9 mouse cellular contexts compared by ENCODE assay signal in the genomic region with DNA sequence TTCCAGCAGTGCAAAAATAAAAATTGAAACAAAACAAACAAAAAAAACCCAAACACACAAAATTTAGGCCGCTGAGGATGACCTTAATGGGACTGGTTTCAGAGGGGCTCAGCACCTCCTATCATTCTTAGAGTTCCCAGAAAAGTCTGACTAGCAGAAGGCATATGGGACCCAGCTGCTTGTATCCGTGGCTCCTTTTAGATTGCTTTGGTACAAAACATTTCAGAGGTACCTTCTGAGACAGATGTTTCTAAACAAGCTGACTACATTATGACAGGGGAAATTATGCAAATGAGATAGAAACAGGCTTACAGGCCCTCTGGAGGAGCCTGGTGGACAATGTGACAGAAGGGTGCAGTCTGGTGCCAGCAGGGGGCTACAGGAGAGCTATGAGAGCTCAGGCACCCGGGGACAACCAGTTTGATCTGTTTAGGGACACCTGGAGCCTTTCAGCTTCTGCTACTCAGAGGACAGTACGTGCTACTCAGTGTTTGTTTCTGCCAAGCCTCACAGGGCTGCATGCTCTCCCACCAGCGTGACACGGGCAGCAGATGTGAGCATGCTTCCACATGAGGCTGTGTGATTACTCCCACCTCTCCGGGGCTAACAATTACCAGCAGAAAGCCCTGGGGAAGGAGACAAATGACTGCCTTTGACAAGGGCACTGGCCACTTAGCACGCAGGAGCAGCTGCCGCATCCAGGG. TPM values are rescaled to one million over a fixed set of nuclear protein-coding genes. Genes with fewer than 3 reads are reported as not detected.
DNase-seq lines count a peak whose midpoint lies in the region; ATAC-seq and TF ChIP-seq lines count a peak whose summit lies in the region.
"Had no signal": no experiment of that assay in that cellular context is flagged by ENCODE, and none has a peak within 500 bp of the region (broad histone marks: within the 10 kb centered on the region; RNA-seq: fewer than 3 reads in every experiment).

No protein-coding gene starts in this region.

- no peaks in the 10 kb centered on the region for H3K9me3 ChIP-seq in heart, embryonic 11.5 days (replicated peaks; ENCODE audit: control insufficient read depth, low read length)
- H3K9me3 ChIP-seq in forebrain, embryonic 14.5 days (replicated peaks; ENCODE audit: control insufficient read depth, low read length) = no peaks in the 10 kb centered on the region
- H3K9me3 ChIP-seq: megakaryocyte, embryonic 14.5 days had no signal

- peak; percentile 34 for TF ChIP-seq CTCF in heart, adult 2 months (IDR thresholded peaks at IDR 0.05)

- H3K4me1 ChIP-seq in heart, adult 2 months (ENCODE audit: control insufficient read depth, insufficient read depth, low read length) = no peaks in the 10 kb centered on the region
- no peaks in the 10 kb centered on the region for H3K4me1 ChIP-seq in heart, embryonic 11.5 days (ENCODE audit: control insufficient read depth, insufficient read depth, low read length)
- no peaks in the 10 kb centered on the region; the same call in 1 of the 2 replicates for H3K4me1 ChIP-seq in forebrain, embryonic 14.5 days (ENCODE audit: control insufficient read depth, insufficient read depth, low read length)

- WGBS in heart, adult 2 months = 64% methylated on average over 9 of the region's 9 CpGs
- WGBS in heart, embryonic 11.5 days (ENCODE audit: insufficient replicate concordance) = 56% methylated on average over 9 of the region's 9 CpGs
- WGBS in forebrain, embryonic 14.5 days = 61% methylated on average over 9 of the region's 9 CpGs

- intact Hi-C loops in heart, adult 2 months (cut with DNase I) = no loop called here

- H3K9ac ChIP-seq in heart, adult 2 months (ENCODE audit: low read depth, low read length) = no peak overlapping the region
- no peak overlapping the region for H3K9ac ChIP-seq in heart, embryonic 11.5 days (ENCODE audit: low read depth, low read length)
- no peak overlapping the region for H3K9ac ChIP-seq in forebrain, embryonic 14.5 days (ENCODE audit: low read length)

- TF ChIP-seq EP300 in heart, adult 2 months (IDR thresholded peaks at IDR 0.05; ENCODE audit: insufficient read depth, low read depth, low read length) = no peak

- H3K36me3 ChIP-seq in heart, adult 2 months (ENCODE audit: control insufficient read depth, insufficient read depth, low read length) = no peaks in the 10 kb centered on the region
- peaks cover 4% of the 10 kb centered on the region; the same call in 1 of the 2 replicates for H3K36me3 ChIP-seq in heart, embryonic 11.5 days (ENCODE audit: control insufficient read depth, insufficient read depth, low read length)
- H3K36me3 ChIP-seq in forebrain, embryonic 14.5 days (ENCODE audit: control insufficient read depth, insufficient read depth, low read length) = peaks cover 43% of the 10 kb centered on the region

- TF ChIP-seq POLR2A in heart, adult 2 months (IDR thresholded peaks at IDR 0.05; ENCODE audit: insufficient read depth, low read depth, low read length) = no peak

- no peak for ATAC-seq in heart, embryonic 11.5 days (replicated peaks; ENCODE audit: insufficient number of reproducible peaks, low FRiP score, low TSS enrichment)
- ATAC-seq in forebrain, embryonic 14.5 days = peak; percentile 74

- no peak overlapping the region for H3K4me2 ChIP-seq in heart, embryonic 11.5 days
- H3K4me2 ChIP-seq in forebrain, embryonic 14.5 days (ENCODE audit: low read length) = no peak overlapping the region

- H3K27me3 ChIP-seq in heart, adult 2 months (ENCODE audit: control insufficient read depth, insufficient read depth, low read length) = no peaks in the 10 kb centered on the region
- H3K27me3 ChIP-seq in heart, embryonic 11.5 days (ENCODE audit: control insufficient read depth, insufficient read depth, low read length) = no peaks in the 10 kb centered on the region
- H3K27me3 ChIP-seq in forebrain, embryonic 14.5 days (replicated peaks; ENCODE audit: control insufficient read depth, insufficient read depth, low read length) = no peaks in the 10 kb centered on the region
- H3K27me3 ChIP-seq: megakaryocyte, embryonic 14.5 days had no signal

- no peaks in the 10 kb centered on the region for H3K79me2 ChIP-seq in heart, adult 2 months (replicated peaks; ENCODE audit: control insufficient read depth, insufficient read depth, low read length)

- DNase-seq in heart, adult 2 months = peak in 1 of 2 experiments; percentile 23
- peak; percentile 85 for DNase-seq in A20 (ENCODE audit: low read depth, low spot score)
- peak; percentile 33 for DNase-seq in forebrain, embryonic 14.5 days (ENCODE audit: low spot score)
- peak; percentile 54 for DNase-seq in mesoderm, embryonic 11.5 days (ENCODE audit: low read depth, low spot score)
- DNase-seq in thymus, postnatal 36 days = peak; percentile 30 to 44
- no peak for DNase-seq in urinary bladder, adult 2 months (ENCODE audit: low spot score)
- no peak for DNase-seq in cerebellum, postnatal 4 days (ENCODE audit: low spot score in 2 of 2)

- H3K4me3 ChIP-seq in heart, adult 2 months = no peak overlapping the region
- no peak overlapping the region for H3K4me3 ChIP-seq in heart, embryonic 11.5 days (ENCODE audit: low read depth, low read length)
- no peak overlapping the region for H3K4me3 ChIP-seq in forebrain, embryonic 14.5 days (ENCODE audit: low read depth, low read length)
- H3K4me3 ChIP-seq: megakaryocyte, embryonic 14.5 days had no signal

- H3K27ac ChIP-seq in heart, adult 2 months = peak overlapping the region; percentile 41
- H3K27ac ChIP-seq in heart, embryonic 11.5 days (ENCODE audit: low read depth, low read length) = no peak overlapping the region
- H3K27ac ChIP-seq in forebrain, embryonic 14.5 days (ENCODE audit: low read depth, low read length) = peak overlapping the region; percentile 56; the same call in 1 of the 2 replicates

RNA-seq across cellular contexts. Expression of gene Det1, which starts 20.2 kb away (rescaled TPM):
- 10 to 100 TPM; 13.2 to 13.8 TPM for total RNA-seq in heart, adult 2 months (2021)
- polyA plus RNA-seq in heart, adult 2 months (2012; rRNA removed) = 14.6 and 18.3 TPM in 2 replicates
- polyA plus RNA-seq in heart, embryonic 11.5 days (2014; fragmentation: Nextera tagmentation; extraction: Ambion mirVana) = 12.1 and 12.5 TPM in 2 replicates
- polyA plus RNA-seq in forebrain, embryonic 14.5 days (2014; fragmentation: Nextera tagmentation; extraction: Ambion mirVana) = 18.7 and 20.5 TPM in 2 replicates
- polyA plus RNA-seq in urinary bladder, adult 2 months (2012; rRNA removed) = 11.0 and 11.7 TPM in 2 replicates

RNA-seq across cellular contexts. Expression of gene Mrpl46, which starts 43.5 kb away (rescaled TPM):
- 10 to 100 TPM; 48.6 to 52.0 TPM for total RNA-seq in heart, adult 2 months (2021)
- polyA plus RNA-seq in heart, adult 2 months (2012; rRNA removed) = 27.4 and 31.7 TPM in 2 replicates
- 65.9 and 68.3 TPM in 2 replicates for polyA plus RNA-seq in heart, embryonic 11.5 days (2014; fragmentation: Nextera tagmentation; extraction: Ambion mirVana)
- polyA plus RNA-seq in forebrain, embryonic 14.5 days (2014; fragmentation: Nextera tagmentation; extraction: Ambion mirVana) = 65.2 and 71.4 TPM in 2 replicates
- polyA plus RNA-seq in urinary bladder, adult 2 months (2012; rRNA removed) = 22.1 and 24.5 TPM in 2 replicates

RNA-seq across cellular contexts. Expression of gene Mrps11, which starts 43.9 kb away (rescaled TPM):
- 10 to 100 TPM; 40.5 to 40.6 TPM for total RNA-seq in heart, adult 2 months (2021)
- 38.0 and 50.0 TPM in 2 replicates for polyA plus RNA-seq in heart, adult 2 months (2012; rRNA removed)
- polyA plus RNA-seq in heart, embryonic 11.5 days (2014; fragmentation: Nextera tagmentation; extraction: Ambion mirVana) = 60.7 and 64.7 TPM in 2 replicates
- polyA plus RNA-seq in forebrain, embryonic 14.5 days (2014; fragmentation: Nextera tagmentation; extraction: Ambion mirVana) = 75.4 and 88.2 TPM in 2 replicates
- 38.0 and 49.6 TPM in 2 replicates for polyA plus RNA-seq in urinary bladder, adult 2 months (2012; rRNA removed)

Comparison
In these comparisons a context has a peak if more than half of its experiments do, and no peak if none do; other contexts are left out.
1. DNase-seq: peak in A20 (single experiment), forebrain, embryonic 14.5 days (single experiment), mesoderm, embryonic 11.5 days (single experiment) and thymus, postnatal 36 days (2 of 2); none in urinary bladder, adult 2 months (single experiment) and cerebellum, postnatal 4 days (0 of 2).